Comparison of ENCODE assay signal across 8 mouse cellular contexts in the genomic region with DNA sequence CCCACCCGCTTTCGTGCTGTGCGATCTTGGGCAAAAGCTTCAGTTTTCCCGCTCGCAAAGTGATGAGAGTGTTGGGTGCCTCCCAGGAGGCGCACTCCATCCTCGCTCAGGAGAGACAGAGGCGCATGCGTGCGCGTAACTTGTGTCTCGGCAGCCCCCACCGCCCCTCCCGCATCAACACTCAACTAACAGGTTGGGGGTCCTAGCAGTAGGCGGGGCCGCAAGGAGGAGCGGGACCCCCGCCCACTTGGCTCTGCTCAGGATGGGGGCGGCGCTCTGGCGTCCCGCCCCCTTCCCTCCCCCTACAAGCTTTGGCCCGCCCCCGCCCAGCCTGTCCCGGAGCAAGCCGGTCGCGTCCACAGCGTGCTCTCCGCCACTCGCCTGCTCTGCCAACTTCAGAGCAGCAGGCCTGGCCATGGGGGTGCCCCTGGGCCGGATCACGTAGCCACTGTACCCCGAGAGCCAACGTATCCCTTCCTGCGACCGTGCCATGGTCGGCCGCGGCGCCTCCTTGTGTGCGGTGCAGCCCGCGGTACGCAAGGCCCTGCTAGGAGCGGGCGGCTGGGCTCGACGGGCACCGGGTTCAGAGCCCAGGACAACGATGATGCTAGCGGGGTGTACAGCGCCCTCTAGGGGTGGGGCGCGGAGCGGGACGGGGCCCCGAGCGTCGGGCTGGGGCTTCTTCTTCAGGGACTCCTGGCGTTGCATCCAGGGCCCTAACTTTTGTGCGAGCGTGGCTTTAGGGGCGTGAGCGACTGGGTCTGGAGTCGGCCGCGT. TPM values are rescaled to one million over a fixed set of nuclear protein-coding genes. Genes with fewer than 3 reads are reported as not detected.
DNase-seq lines count a peak whose midpoint lies in the region; ATAC-seq and TF ChIP-seq lines count a peak whose summit lies in the region.

A gene (plus strand): TSS at position 334 of the 777 bp plus-strand sequence.

- WGBS in hindbrain, postnatal 0 days, result 0% methylated on average over 65 of the region's 68 CpGs
- WGBS in limb, embryonic 13.5 days, result under 1% methylated on average over 68 of the region's 68 CpGs
- WGBS in midbrain, embryonic 16.5 days, result under 1% methylated on average over 68 of the region's 68 CpGs

- TF ChIP-seq CTCF in hindbrain, postnatal 0 days (IDR thresholded peaks at IDR 0.05; ENCODE audit: low read depth), result peak; percentile 75

- peak; percentile 46 to 56 for DNase-seq in cerebellum, postnatal 10 days
- peak; percentile 52 for DNase-seq in gastrocnemius, postnatal 14 days
- DNase-seq in hindbrain, postnatal 0 days (ENCODE audit: low spot score), result peak; percentile 57
- peak; percentile 33 for DNase-seq in thymus, postnatal 0 days (ENCODE audit: low spot score)

- peak within 1 kb of the TSS; percentile 85 for H3K4me3 ChIP-seq in megakaryocyte, embryonic 14.5 days (replicated peaks)
- peak within 1 kb of the TSS; percentile 52 for H3K4me3 ChIP-seq in hindbrain, postnatal 0 days (ENCODE audit: low read length)
- H3K4me3 ChIP-seq in limb, embryonic 13.5 days, result peak within 1 kb of the TSS; percentile 66
- peak within 1 kb of the TSS; percentile 66 for H3K4me3 ChIP-seq in midbrain, embryonic 16.5 days (ENCODE audit: low read depth, low read length)

- H3K27ac ChIP-seq in hindbrain, postnatal 0 days, result 0 out of 2 replicates have a peak within 1 kb of the TSS, but pooled peaks have one; percentile 1
- peak within 1 kb of the TSS; percentile 61; the same call in 1 of the 2 replicates for H3K27ac ChIP-seq in limb, embryonic 13.5 days
- H3K27ac ChIP-seq in midbrain, embryonic 16.5 days (ENCODE audit: low read length), result peak within 1 kb of the TSS; percentile 45

- H3K4me1 ChIP-seq in megakaryocyte, embryonic 14.5 days, result peaks cover 24% of the 10 kb centered on the region
- peaks cover 17% of the 10 kb centered on the region for H3K4me1 ChIP-seq in hindbrain, postnatal 0 days (ENCODE audit: insufficient read depth, low read length)
- H3K4me1 ChIP-seq in limb, embryonic 13.5 days, result peaks cover 75% of the 10 kb centered on the region
- H3K4me1 ChIP-seq in midbrain, embryonic 16.5 days (ENCODE audit: control insufficient read depth, insufficient read depth, low read length), result peaks cover 41% of the 10 kb centered on the region

- H3K4me2 ChIP-seq in hindbrain, postnatal 0 days (ENCODE audit: low read depth, low read length), result peak within 1 kb of the TSS; percentile 81
- peak within 1 kb of the TSS; percentile 94 for H3K4me2 ChIP-seq in limb, embryonic 13.5 days (replicated peaks)
- H3K4me2 ChIP-seq in midbrain, embryonic 16.5 days (ENCODE audit: low read length), result peak within 1 kb of the TSS; percentile 84

- peak within 1 kb of the TSS; percentile 46 for H3K9ac ChIP-seq in hindbrain, postnatal 0 days (replicated peaks; ENCODE audit: low read length)
- peak within 1 kb of the TSS; percentile 81 for H3K9ac ChIP-seq in limb, embryonic 13.5 days
- H3K9ac ChIP-seq in midbrain, embryonic 16.5 days (ENCODE audit: low read depth, low read length), result peak within 1 kb of the TSS; percentile 78

- intact Hi-C loops in gastrocnemius, postnatal 14 days (cut with DNase I; ENCODE audit: low total_unique reads), result loop anchor here (2.0 kb wide), 2 partner anchors 329 to 399 kb away; no protein-coding TSS in a partner anchor

- peaks cover 95% of the 10 kb centered on the region for H3K27me3 ChIP-seq in megakaryocyte, embryonic 14.5 days (replicated peaks)
- peaks cover 25% of the 10 kb centered on the region for H3K27me3 ChIP-seq in hindbrain, postnatal 0 days (ENCODE audit: insufficient read depth, low read length)
- peaks cover 50% of the 10 kb centered on the region for H3K27me3 ChIP-seq in limb, embryonic 13.5 days
- peaks cover 19% of the 10 kb centered on the region for H3K27me3 ChIP-seq in midbrain, embryonic 16.5 days (ENCODE audit: control insufficient read depth, insufficient read depth, low read depth, low read length)

- peaks cover 3% of the 10 kb centered on the region; the same call in 1 of the 2 replicates for H3K9me3 ChIP-seq in megakaryocyte, embryonic 14.5 days
- no peaks in the 10 kb centered on the region for H3K9me3 ChIP-seq in hindbrain, postnatal 0 days (ENCODE audit: low read length)
- no peaks in the 10 kb centered on the region for H3K9me3 ChIP-seq in limb, embryonic 13.5 days
- no peaks in the 10 kb centered on the region for H3K9me3 ChIP-seq in midbrain, embryonic 16.5 days (replicated peaks; ENCODE audit: control insufficient read depth, low read length, poor library complexity, severe bottlenecking)

- no peaks in the 10 kb centered on the region for H3K36me3 ChIP-seq in megakaryocyte, embryonic 14.5 days (replicated peaks; ENCODE audit: low read length)
- H3K36me3 ChIP-seq in hindbrain, postnatal 0 days (ENCODE audit: insufficient read depth, low read length), result no peaks in the 10 kb centered on the region
- no peaks in the 10 kb centered on the region for H3K36me3 ChIP-seq in limb, embryonic 13.5 days
- no peaks in the 10 kb centered on the region for H3K36me3 ChIP-seq in midbrain, embryonic 16.5 days (ENCODE audit: control insufficient read depth, insufficient read depth, low read length)

- ATAC-seq in megakaryocyte, adult 5-6 weeks (ENCODE audit: poor library complexity, severe bottlenecking), result no peak
- peak; percentile 55 for ATAC-seq in hindbrain, postnatal 0 days
- peak; percentile 78 for ATAC-seq in limb, embryonic 13.5 days (ENCODE audit: low FRiP score, low read depth)
- peak; percentile 52 for ATAC-seq in midbrain, embryonic 16.5 days

RNA-seq across cellular contexts. Expression of the gene that starts here (rescaled TPM):
- not detected in 2 replicates for polyA plus RNA-seq in megakaryocyte, embryonic 14.5 days (2012; ENCODE audit: insufficient read depth, low replicate concordance)
- not detected in 2 replicates for total RNA-seq in megakaryocyte, adult 5-6 weeks (2015)
- not detected in 2 replicates for total RNA-seq in megakaryocyte, adult 5-6 weeks (2017)
- total RNA-seq in gastrocnemius, postnatal 14 days (2021), result 1 to 10 TPM; 8.2 to 8.6 TPM
- 25.1 and 26.3 TPM in 2 replicates for total RNA-seq in hindbrain, postnatal 0 days (2014; rRNA removed)
- 1.8 and 1.9 TPM in 2 replicates for polyA plus RNA-seq in hindbrain, postnatal 0 days (2015; fragmentation: Nextera tagmentation; extraction: Ambion mirVana)
- 5.7 and 6.4 TPM in 2 replicates for polyA plus RNA-seq in limb, embryonic 13.5 days (2015; fragmentation: Nextera tagmentation; extraction: Ambion mirVana)
- 4.7 and 6.2 TPM in 2 replicates for polyA plus RNA-seq in midbrain, embryonic 16.5 days (2015; fragmentation: Nextera tagmentation; extraction: Ambion mirVana)
- polyA plus RNA-seq in thymus, postnatal 0 days (2015; fragmentation: Nextera tagmentation; extraction: Ambion mirVana), result 0.87 and 0.92 TPM in 2 replicates

Comparison
In these comparisons a context has a peak if more than half of its experiments do, and no peak if none do; other contexts are left out.
1. RNA of the gene that starts here (total RNA-seq): 25.1 to 26.3 TPM in hindbrain, postnatal 0 days and 8.2 to 8.6 TPM in gastrocnemius, postnatal 14 days; not detected in megakaryocyte, adult 5-6 weeks; every median in the first group is over 4 times any median in the second.
2. Peak in DNase-seq in thymus, postnatal 0 days; RNA of the gene not detected or under 1 TPM.
3. H3K27ac ChIP-seq: peak in every context shown above with its lines; median percentile 61 in limb, embryonic 13.5 days; 45 in midbrain, embryonic 16.5 days; 1 in hindbrain, postnatal 0 days.
4. Peak in every context shown above with its lines, with median percentiles within 50 percentile points of each other: H3K4me3 ChIP-seq, DNase-seq, H3K4me2 ChIP-seq and H3K9ac ChIP-seq.